Mouse (Mus musculus) brain, embryonic 14.5 days (tissue): ENCODE measurements around the gene Zfp978.
"Not testable (repeated sequence)": the region's sequence is repeated elsewhere in the genome, so short reads cannot be mapped to it uniquely, and the experiment has no call there.

Experiments used
- CTCF ChIP-seq: fragments of 200-500 bp; IDR thresholded peaks from 2 replicates; pipeline ENCODE4 v1.5.1; 2012; ENCODE audit warnings: inconsistent platforms, mild to moderate bottlenecking, moderate library complexity, borderline replicate concordance; ENCODE audit not compliant: insufficient read depth, insufficient read length; ENCODE audit errors: extremely low read depth
- POLR2A ChIP-seq: fragments of 200-500 bp; IDR thresholded peaks from 2 replicates; pipeline ENCODE4 v1.6.1; 2012; ENCODE audit warnings: mild to moderate bottlenecking, inconsistent platforms, borderline replicate concordance; ENCODE audit not compliant: poor library complexity, insufficient read depth, insufficient read length, severe bottlenecking; ENCODE audit errors: extremely low read depth

DNA sequence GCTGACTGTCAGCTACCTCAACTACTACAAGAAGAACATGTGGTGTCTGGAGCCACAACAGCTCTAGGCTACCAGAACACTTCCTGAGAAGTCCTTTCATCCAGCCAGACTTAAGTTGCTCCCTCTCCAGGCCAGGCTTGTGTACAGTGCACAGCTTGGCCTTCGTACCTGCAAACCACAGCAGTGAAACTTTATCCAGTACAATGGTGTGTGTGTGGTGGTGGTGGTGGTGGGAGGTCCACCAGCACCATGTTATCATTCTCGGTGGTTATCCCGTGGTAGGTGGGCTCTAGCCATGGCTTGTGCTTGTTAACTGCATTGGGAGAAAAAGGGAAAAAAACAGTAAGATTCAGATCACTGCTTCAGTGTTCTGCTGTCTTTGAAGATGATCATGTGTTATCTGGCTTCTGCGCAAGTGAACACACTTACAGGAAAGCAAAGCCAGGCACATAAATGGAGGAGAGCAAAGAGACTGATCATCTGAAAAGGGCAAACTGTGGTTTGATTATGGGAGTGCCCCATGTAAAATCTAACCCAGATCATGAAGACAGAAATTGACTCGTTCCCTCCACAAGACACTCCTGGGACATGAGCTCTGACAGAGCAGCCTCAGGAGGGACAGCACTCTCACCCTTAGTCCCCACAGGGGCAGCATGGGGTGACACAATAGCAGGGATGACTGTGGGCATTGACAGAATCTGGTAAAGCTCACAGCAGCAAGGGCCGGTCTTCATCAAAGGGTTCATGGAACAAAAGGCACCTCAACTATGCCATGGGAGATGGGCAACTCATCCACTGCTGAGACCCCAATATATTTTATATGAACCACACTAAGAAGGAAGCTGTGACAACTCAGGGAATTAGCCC, 17.8 kb upstream of the Zfp978 start:
- TF ChIP-seq CTCF, POLR2A: not testable (repeated sequence)
